Comparison of ENCODE assay signal across 10 mouse cellular contexts in genomic region chr17:86271277-86271676, GRCm38 (mm10).
A peak's percentile ranks its signal among the peaks of the same experiment; 100 is the strongest.
DNase-seq lines count a peak whose midpoint lies in the region; ATAC-seq and TF ChIP-seq lines count a peak whose summit lies in the region.
"Had no signal": no experiment of that assay in that cellular context is flagged by ENCODE, and none has a peak within 500 bp of the region (broad histone marks: within the 10 kb centered on the region; RNA-seq: fewer than 3 reads in every experiment).

No protein-coding gene starts in this region.

- H3K4me2 ChIP-seq in intestine, embryonic 14.5 days (ENCODE audit: low read length) = no peak overlapping the region
- no peak overlapping the region for H3K4me2 ChIP-seq in intestine, postnatal 0 days (replicated peaks; ENCODE audit: low read depth)
- H3K4me2 ChIP-seq in heart, postnatal 0 days (ENCODE audit: low read depth, low read length) = no peak overlapping the region

- TF ChIP-seq CTCF in intestine, postnatal 0 days (IDR thresholded peaks at IDR 0.05; ENCODE audit: low read depth) = no peak
- TF ChIP-seq CTCF in brain, embryonic 14.5 days (IDR thresholded peaks at IDR 0.05; ENCODE audit: borderline replicate concordance, extremely low read depth, insufficient read depth, insufficient read length) = no peak
- no peak for TF ChIP-seq CTCF in heart, postnatal 0 days (IDR thresholded peaks at IDR 0.05; ENCODE audit: low read depth)

- H3K4me3 ChIP-seq in intestine, embryonic 14.5 days (ENCODE audit: low read depth, low read length) = no peak overlapping the region
- no peak overlapping the region for H3K4me3 ChIP-seq in intestine, postnatal 0 days (ENCODE audit: low read depth, low read length)
- no peak overlapping the region for H3K4me3 ChIP-seq in heart, postnatal 0 days (ENCODE audit: low read depth, low read length)

- 0 out of 2 replicates have a peak, but pooled peaks have one; percentile 50 for ATAC-seq in intestine, embryonic 14.5 days (replicated peaks; ENCODE audit: low FRiP score, low TSS enrichment, low read depth)
- no peak for ATAC-seq in intestine, postnatal 0 days
- ATAC-seq in heart, postnatal 0 days (ENCODE audit: insufficient read depth, low read depth) = peak; percentile 75
- ATAC-seq: liver, postnatal 0 days had no signal

- no peak for TF ChIP-seq POLR2A in brain, embryonic 14.5 days (IDR thresholded peaks at IDR 0.05; ENCODE audit: borderline replicate concordance, extremely low read depth, insufficient read depth, insufficient read length, poor library complexity, severe bottlenecking)

- H3K4me1 ChIP-seq in intestine, embryonic 14.5 days (replicated peaks; ENCODE audit: control insufficient read depth, insufficient read depth, low read length) = peaks cover 9% of the 10 kb centered on the region
- H3K4me1 ChIP-seq in intestine, postnatal 0 days (replicated peaks; ENCODE audit: control insufficient read depth, insufficient read depth, low read length) = no peaks in the 10 kb centered on the region
- H3K4me1 ChIP-seq in heart, postnatal 0 days (ENCODE audit: control insufficient read depth, insufficient read depth) = peaks cover 49% of the 10 kb centered on the region

- no peak for TF ChIP-seq EP300 in heart, postnatal 0 days (IDR thresholded peaks at IDR 0.05; ENCODE audit: low read depth)

- H3K36me3 ChIP-seq in intestine, embryonic 14.5 days (ENCODE audit: control insufficient read depth, insufficient read depth, low read length) = no peaks in the 10 kb centered on the region
- H3K36me3 ChIP-seq in intestine, postnatal 0 days (ENCODE audit: control insufficient read depth, insufficient read depth) = no peaks in the 10 kb centered on the region
- H3K36me3 ChIP-seq in heart, postnatal 0 days (replicated peaks; ENCODE audit: control insufficient read depth, insufficient read depth, low read length) = no peaks in the 10 kb centered on the region

- no peak overlapping the region for H3K27ac ChIP-seq in intestine, embryonic 14.5 days (ENCODE audit: low read depth)
- H3K27ac ChIP-seq in intestine, postnatal 0 days (ENCODE audit: low read depth, low read length) = no peak overlapping the region
- 0 out of 2 replicates have a peak overlapping the region, but pooled peaks have one; percentile 21 for H3K27ac ChIP-seq in heart, postnatal 0 days (ENCODE audit: low read depth)

- WGBS in intestine, embryonic 14.5 days = 31% methylated on average over 4 of the region's 4 CpGs
- WGBS in intestine, postnatal 0 days = 59% methylated on average over 4 of the region's 4 CpGs
- 5% methylated on average over 4 of the region's 4 CpGs for WGBS in heart, postnatal 0 days

- no peak for DNase-seq in intestine, embryonic 14.5 days (ENCODE audit: low spot score)
- peak; percentile 48 for DNase-seq in MN1 (ENCODE audit: low spot score)
- peak; percentile 52 for DNase-seq in brain, embryonic 14.5 days (ENCODE audit: low read depth)
- DNase-seq in heart, postnatal 0 days (ENCODE audit: low spot score) = peak; percentile 49
- DNase-seq in retina, postnatal 1 day = no peak
- no peak for DNase-seq in right cerebral cortex, postnatal 14 days
- DNase-seq: kidney, postnatal 25 days; liver, postnatal 0 days; thymus, adult 2 months had no signal

- no peaks in the 10 kb centered on the region for H3K27me3 ChIP-seq in intestine, embryonic 14.5 days (replicated peaks; ENCODE audit: control insufficient read depth, insufficient read depth, low read length)
- H3K27me3 ChIP-seq in intestine, postnatal 0 days (replicated peaks; ENCODE audit: control insufficient read depth, insufficient read depth, low read length) = no peaks in the 10 kb centered on the region
- no peaks in the 10 kb centered on the region for H3K27me3 ChIP-seq in heart, postnatal 0 days (ENCODE audit: control insufficient read depth, insufficient read depth, low read length)

- H3K9me3 ChIP-seq in intestine, embryonic 14.5 days (ENCODE audit: control insufficient read depth, low read length) = no peaks in the 10 kb centered on the region
- no peaks in the 10 kb centered on the region for H3K9me3 ChIP-seq in intestine, postnatal 0 days (ENCODE audit: control insufficient read depth)
- no peaks in the 10 kb centered on the region for H3K9me3 ChIP-seq in heart, postnatal 0 days (replicated peaks; ENCODE audit: control insufficient read depth, low read length)

- no peak overlapping the region for H3K9ac ChIP-seq in intestine, embryonic 14.5 days (ENCODE audit: low read length)
- H3K9ac ChIP-seq in intestine, postnatal 0 days (ENCODE audit: low read depth, low read length) = no peak overlapping the region
- no peak overlapping the region for H3K9ac ChIP-seq in heart, postnatal 0 days (replicated peaks; ENCODE audit: low read depth, low read length)
- H3K9ac ChIP-seq: liver, postnatal 0 days had no signal

Comparison
In these comparisons a context has a peak if more than half of its experiments do, and no peak if none do; other contexts are left out.
1. DNase-seq: peak in MN1 (single experiment), brain, embryonic 14.5 days (single experiment) and heart, postnatal 0 days (single experiment); none in intestine, embryonic 14.5 days (single experiment), retina, postnatal 1 day (single experiment) and right cerebral cortex, postnatal 14 days (single experiment).